Mouse (Mus musculus) cerebellum, postnatal 25 days (tissue): Measurements from ENCODE around the gene Vmn1r128.
"Not testable (repeated sequence)": the region's sequence is repeated elsewhere in the genome, so short reads cannot be mapped to it uniquely, and the experiment has no call there.

ENCODE experiments used
- DNase-seq, 2 experiments: peaks; one replicate each; pipeline ENCODE4 v3.0.0; 2021; ENCODE audit warnings: mixed read lengths in 2 of 2

The Vmn1r128 gene

DNA sequence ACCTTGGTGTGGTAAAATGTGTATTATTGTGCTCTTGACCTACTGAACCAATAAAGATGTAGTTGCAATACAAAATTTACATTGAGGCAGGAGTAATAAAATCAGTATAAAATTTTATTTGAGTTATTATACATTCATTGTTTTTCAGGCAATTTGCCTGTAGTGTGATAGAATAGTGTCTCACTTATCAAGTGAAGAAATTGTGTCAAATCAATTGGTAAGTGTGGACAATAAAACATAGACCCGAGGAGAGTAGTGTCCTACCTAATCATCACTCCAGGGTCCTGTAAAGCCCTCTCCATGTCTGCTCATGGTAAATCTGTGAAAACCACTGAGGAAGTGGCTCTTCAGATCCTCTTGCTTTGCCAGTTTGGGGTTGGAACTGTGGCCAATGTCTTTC lies at the start of gene Vmn1r128:
TSS of gene Vmn1r128 (plus strand) at position 301 of the 400 bp plus-strand sequence.
- not testable (repeated sequence) for DNase-seq

- not testable (repeated sequence) for DNase-seq
Measured at GRCm38 (mm10) chr7:21301367-21301766, 47.8 kb upstream of the Vmn1r128 start, which contains the start of gene Vmn1r126. TSS of gene Vmn1r126 (minus strand) at chr7:21301467.

GRCm38 (mm10) chr7:21319761-21320160 lies 29.4 kb upstream of the Vmn1r128 start, which contains the start of gene Vmn1r127:
TSS of gene Vmn1r127 (minus strand) at chr7:21319861.
- DNase-seq: not testable (repeated sequence)

GRCm38 (mm10) chr7:21361191-21361590 lies 12.0 kb downstream of the Vmn1r128 start, which contains the start of gene Vmn1r129:
TSS of gene Vmn1r129 (minus strand) at chr7:21361291.
- not testable (repeated sequence) for DNase-seq
